Mouse (Mus musculus) neural tube, embryonic 14.5 days (tissue): ENCODE measurements around the gene Fam24b. TPM values are rescaled to one million over a fixed set of nuclear protein-coding genes. Genes with fewer than 3 reads are reported as not detected.

ENCODE experiments used
- ATAC-seq: fragments of 200-750 bp; cut with Nextera tagmentation; 2 replicates; pipeline ENCODE4 v1.8.0; 2017; ENCODE audit warnings: low read depth, mild to moderate bottlenecking, moderate TSS enrichment, moderate library complexity
- H3K27ac ChIP-seq: fragments of 300-500 bp; sonication (generic); 2 replicates; pipeline ENCODE4 v1.5.1; 2014; ENCODE audit warnings: low read depth, mild to moderate bottlenecking, control low read depth, low read length, moderate library complexity, mixed read lengths
- H3K27me3 ChIP-seq: fragments of 300-500 bp; sonication (generic); 2 replicates; pipeline ENCODE4 v1.6.1; 2014; ENCODE audit warnings: low read length; ENCODE audit not compliant: control insufficient read depth, insufficient read depth
- H3K36me3 ChIP-seq: fragments of 300-500 bp; sonication (generic); 2 replicates; pipeline ENCODE4 v1.6.1; 2014; ENCODE audit warnings: low read length, mixed read lengths; ENCODE audit not compliant: control insufficient read depth, insufficient read depth
- H3K4me1 ChIP-seq: fragments of 300-500 bp; sonication (generic); 2 replicates; pipeline ENCODE4 v1.6.1; 2014; ENCODE audit warnings: low read length; ENCODE audit not compliant: control insufficient read depth, insufficient read depth
- H3K4me2 ChIP-seq: fragments of 300-500 bp; sonication (generic); 2 replicates; pipeline ENCODE4 v1.6.1; 2014; ENCODE audit warnings: mild to moderate bottlenecking, low read depth, low read length, control low read depth
- H3K4me3 ChIP-seq: fragments of 300-500 bp; sonication (generic); 2 replicates; pipeline ENCODE4 v1.5.1; 2014; ENCODE audit warnings: low read depth, low read length, control low read depth, mixed read lengths
- H3K9ac ChIP-seq: fragments of 300-500 bp; sonication (generic); replicated peaks from 2 replicates; pipeline ENCODE4 v1.6.1; 2014; ENCODE audit warnings: low read depth, mild to moderate bottlenecking, control low read depth, low read length, mixed read lengths
- H3K9me3 ChIP-seq: fragments of 300-500 bp; sonication (generic); 2 replicates; pipeline ENCODE4 v1.6.1; 2016; ENCODE audit warnings: low read length; ENCODE audit not compliant: control insufficient read depth
- WGBS: fragments of 180-500 bp; shearing (Covaris S2); extraction: QIAGEN DNeasy Blood & Tissue Kit; methylation state at CpG from one replicate; pipeline ENCODE4 v1.1.7; 2014; 5-methylcytosine and 5-hydroxymethylcytosine counted together
- polyA plus RNA-seq: library from polyadenylated mRNA; unstranded; fragments of >200 nt; fragmentation: Nextera tagmentation; extraction: Ambion mirVana; gene quantifications from 2 replicates; pipeline ENCODE4 v1.2.1, GENCODE M21; 2014

Gene Fam24b
- polyA plus RNA-seq, 1 experiment from 2014 or later = not detected

GRCm38 (mm10) chr7:131306733-131307132 lies 22.6 kb downstream of the Fam24b start:
- no peak overlapping the region for H3K4me3 ChIP-seq
- WGBS = 82% methylated on average over 5 of the region's 5 CpGs
- H3K27ac ChIP-seq = no peak overlapping the region
- no peaks in the 10 kb centered on the region for H3K4me1 ChIP-seq
- H3K4me2 ChIP-seq = no peak overlapping the region
- H3K36me3 ChIP-seq = no peaks in the 10 kb centered on the region
- H3K9me3 ChIP-seq = no peaks in the 10 kb centered on the region
- no peaks in the 10 kb centered on the region for H3K27me3 ChIP-seq
- no peak overlapping the region for H3K9ac ChIP-seq
- no peak for ATAC-seq

- H3K9ac ChIP-seq = no peak overlapping the region
- no peak overlapping the region for H3K27ac ChIP-seq
- no peaks in the 10 kb centered on the region for H3K36me3 ChIP-seq
- H3K9me3 ChIP-seq = no peaks in the 10 kb centered on the region
- no peak overlapping the region for H3K4me3 ChIP-seq
- no peaks in the 10 kb centered on the region for H3K4me1 ChIP-seq
- no peak overlapping the region for H3K4me2 ChIP-seq
- no peak for ATAC-seq
- no peaks in the 10 kb centered on the region for H3K27me3 ChIP-seq
- 76% methylated on average over 8 of the region's 8 CpGs for whole genome bisulfite sequencing
These were observed 26.0 kb downstream of the Fam24b start for GRCm38 (mm10) chr7:131303340-131303739.

- Histone ChIP-seq H3K4me2 (no peak overlapping the region), H3K9ac (no peak overlapping the region), H3K9me3 (no peaks in the 10 kb centered on the region), H3K4me1 (no peaks in the 10 kb centered on the region), H3K36me3 (no peaks in the 10 kb centered on the region), H3K27ac (no peak overlapping the region), H3K27me3 (no peaks in the 10 kb centered on the region), H3K4me3 (no peak overlapping the region)
- no peak for ATAC-seq
- WGBS = 81% methylated on average over 8 of the region's 8 CpGs
These were observed 32.2 kb downstream of the Fam24b start for GRCm38 (mm10) chr7:131297151-131297550.

Other genes starting within 250 kb of the Fam24b start
- gene 4933402N03Rik, start 183.2 kb downstream of the Fam24b start, polyA plus RNA-seq = not detected in 2 replicates
- gene 5430419D17Rik, start 155.1 kb downstream of the Fam24b start, polyA plus RNA-seq = 0.05 TPM in 1 of 2 replicates, not detected in the other
- gene Cuzd1, start 7.2 kb downstream of the Fam24b start, polyA plus RNA-seq = not detected in 2 replicates
- gene Fam24a, start 4.3 kb upstream of the Fam24b start, polyA plus RNA-seq = not detected in 2 replicates
- 34.2 and 37.9 TPM in 2 replicates for gene 2310057M21Rik, start 33.2 kb upstream of the Fam24b start, polyA plus RNA-seq
- 40.5 and 52.2 TPM in 2 replicates for gene Pstk, start 41.6 kb upstream of the Fam24b start, polyA plus RNA-seq
- gene Ikzf5, start 81.0 kb upstream of the Fam24b start, polyA plus RNA-seq = 15.4 and 16.0 TPM in 2 replicates
- 95.7 and 98.4 TPM in 2 replicates for gene Acadsb, start 81.1 kb upstream of the Fam24b start, polyA plus RNA-seq
- gene Hmx3, start 213.4 kb upstream of the Fam24b start, polyA plus RNA-seq = 0.55 and 0.84 TPM in 2 replicates
- gene Hmx2, start 219.3 kb upstream of the Fam24b start, polyA plus RNA-seq = 0.92 and 1.0 TPM in 2 replicates
- 139 and 143 TPM in 2 replicates for gene Bub3, start 230.7 kb upstream of the Fam24b start, polyA plus RNA-seq